Mouse (Mus musculus): ENCODE data around the gene Nck1.

DNA sequence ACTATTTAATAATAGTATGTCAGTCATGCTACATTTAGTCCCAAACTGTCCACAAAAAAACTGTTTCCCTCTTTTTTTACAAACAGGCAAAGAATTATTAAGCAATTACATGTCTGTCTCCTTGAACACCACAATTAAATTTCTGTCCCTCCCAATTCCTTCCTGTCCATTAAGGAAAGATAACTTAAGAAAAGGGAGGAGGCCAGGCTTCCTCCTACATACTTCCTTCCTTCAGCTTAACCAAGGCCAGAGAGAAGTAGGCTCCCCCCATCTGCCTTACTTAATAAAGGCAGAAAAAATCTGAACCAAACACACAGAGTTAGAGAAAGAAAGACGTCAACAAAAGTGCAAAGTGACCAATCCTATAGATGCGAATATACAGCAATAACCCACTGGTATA lies 38.4 kb downstream of the Nck1 start:
- TF ChIP-seq POLR2A (IDR thresholded peaks at IDR 0.05; ENCODE audit: low read depth, low read length) (no peak), CTCF (conservative IDR thresholded peaks at IDR 0.05; ENCODE audit: insufficient read depth, insufficient read length, low read depth, low read length) (no peak)

Data from kidney, adult 2 months (tissue).